Mouse (Mus musculus) embryonic facial prominence, embryonic 13.5 days (tissue): ENCODE results near the gene Polr2l. TPM values are rescaled to one million over a fixed set of nuclear protein-coding genes. Genes with fewer than 3 reads are reported as not detected.
A peak's percentile ranks its signal among the peaks of the same experiment; 100 is the strongest.

Source experiments
- ATAC-seq: fragments of 200-750 bp; cut with Nextera tagmentation; 2 replicates; pipeline ENCODE4 v1.8.0; 2017; ENCODE audit warnings: low read depth; ENCODE audit not compliant: insufficient number of reproducible peaks, insufficient read depth, low FRiP score, low TSS enrichment
- H3K27ac ChIP-seq: fragments of 300-500 bp; sonication (generic); 2 replicates; pipeline ENCODE4 v1.5.1; 2015; ENCODE audit warnings: moderate library complexity, mild to moderate bottlenecking, inconsistent platforms
- H3K27me3 ChIP-seq: fragments of 300-500 bp; sonication (generic); 2 replicates; pipeline ENCODE4 v1.6.1; 2015; ENCODE audit warnings: mild to moderate bottlenecking, inconsistent platforms
- H3K36me3 ChIP-seq: fragments of 300-500 bp; sonication (generic); 2 replicates; pipeline ENCODE4 v1.6.1; 2015; ENCODE audit warnings: mild to moderate bottlenecking, inconsistent platforms
- H3K4me1 ChIP-seq: fragments of 300-500 bp; sonication (generic); 2 replicates; pipeline ENCODE4 v1.6.1; 2015; ENCODE audit warnings: inconsistent platforms
- H3K4me2 ChIP-seq: fragments of 300-500 bp; sonication (generic); 2 replicates; pipeline ENCODE4 v1.6.1; 2015; ENCODE audit warnings: moderate library complexity, mild to moderate bottlenecking, inconsistent platforms
- H3K4me3 ChIP-seq: fragments of 300-500 bp; sonication (generic); 2 replicates; pipeline ENCODE4 v1.5.1; 2015; ENCODE audit warnings: mild to moderate bottlenecking, inconsistent platforms
- H3K9ac ChIP-seq: fragments of 300-500 bp; sonication (generic); 2 replicates; pipeline ENCODE4 v1.6.1; 2015; ENCODE audit warnings: mild to moderate bottlenecking, inconsistent platforms
- H3K9me3 ChIP-seq: fragments of 300-500 bp; sonication (generic); 2 replicates; pipeline ENCODE4 v1.6.1; 2016; ENCODE audit warnings: inconsistent platforms
- WGBS: fragments of 180-500 bp; shearing (Covaris S2); methylation state at CpG from one replicate; pipeline ENCODE4 v1.1.7; 2015; ENCODE audit warnings: mixed read lengths; 5-methylcytosine and 5-hydroxymethylcytosine counted together
- polyA plus RNA-seq: library from polyadenylated mRNA; unstranded; fragments of >200 nt; fragmentation: Nextera tagmentation; extraction: Ambion mirVana; gene quantifications from 2 replicates; pipeline ENCODE4 v1.2.1, GENCODE M21; 2015

Polr2l gene
- polyA plus RNA-seq, 1 experiment from 2014 or later: 70.3 TPM

GRCm38 (mm10) chr7:141435129-141435855 lies 39.6 kb downstream of the Polr2l start:
- Histone ChIP-seq H3K9ac (peak overlapping the region; percentile 77), H3K4me3 (peak overlapping the region; percentile 55), H3K4me2 (peak overlapping the region; percentile 89), H3K27ac (peak overlapping the region; percentile 55), H3K27me3 (no peaks in the 10 kb centered on the region), H3K4me1 (peaks cover 46% of the 10 kb centered on the region), H3K36me3 (peaks cover 59% of the 10 kb centered on the region), H3K9me3 (no peaks in the 10 kb centered on the region)
- ATAC-seq: no peak
- WGBS: 4% methylated on average over 17 of the region's 17 CpGs

DNA sequence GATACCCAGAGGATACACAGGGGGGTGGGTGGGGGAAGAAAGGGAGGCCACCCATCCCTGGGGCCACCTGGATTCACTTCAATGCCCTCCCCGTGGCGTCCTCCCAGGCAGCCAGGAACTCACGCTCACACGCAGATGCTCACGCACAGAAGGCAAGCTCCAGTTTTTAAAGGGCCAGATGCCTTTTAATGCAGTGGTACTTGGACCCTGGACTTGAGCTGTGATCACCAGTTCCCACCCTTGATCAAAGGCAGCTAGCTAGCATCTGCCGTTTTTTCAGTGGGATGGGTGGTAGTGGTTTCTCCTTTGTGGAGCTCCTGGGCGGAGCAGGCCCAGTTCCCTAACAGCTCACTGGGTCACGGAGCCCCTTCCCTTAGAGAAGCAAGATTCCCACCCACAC lies 40.5 kb downstream of the Polr2l start:
- ATAC-seq: no peak
- peaks cover 50% of the 10 kb centered on the region for H3K4me1 ChIP-seq
- H3K4me2 ChIP-seq: peak overlapping the region; percentile 89
- H3K9ac ChIP-seq: peak overlapping the region; percentile 77
- H3K27ac ChIP-seq: peak overlapping the region; percentile 55
- H3K4me3 ChIP-seq: peak overlapping the region; percentile 55
- peaks cover 54% of the 10 kb centered on the region for H3K36me3 ChIP-seq
- no peaks in the 10 kb centered on the region for H3K9me3 ChIP-seq
- H3K27me3 ChIP-seq: no peaks in the 10 kb centered on the region
- WGBS: 11% methylated on average over 8 of the region's 8 CpGs

DNA sequence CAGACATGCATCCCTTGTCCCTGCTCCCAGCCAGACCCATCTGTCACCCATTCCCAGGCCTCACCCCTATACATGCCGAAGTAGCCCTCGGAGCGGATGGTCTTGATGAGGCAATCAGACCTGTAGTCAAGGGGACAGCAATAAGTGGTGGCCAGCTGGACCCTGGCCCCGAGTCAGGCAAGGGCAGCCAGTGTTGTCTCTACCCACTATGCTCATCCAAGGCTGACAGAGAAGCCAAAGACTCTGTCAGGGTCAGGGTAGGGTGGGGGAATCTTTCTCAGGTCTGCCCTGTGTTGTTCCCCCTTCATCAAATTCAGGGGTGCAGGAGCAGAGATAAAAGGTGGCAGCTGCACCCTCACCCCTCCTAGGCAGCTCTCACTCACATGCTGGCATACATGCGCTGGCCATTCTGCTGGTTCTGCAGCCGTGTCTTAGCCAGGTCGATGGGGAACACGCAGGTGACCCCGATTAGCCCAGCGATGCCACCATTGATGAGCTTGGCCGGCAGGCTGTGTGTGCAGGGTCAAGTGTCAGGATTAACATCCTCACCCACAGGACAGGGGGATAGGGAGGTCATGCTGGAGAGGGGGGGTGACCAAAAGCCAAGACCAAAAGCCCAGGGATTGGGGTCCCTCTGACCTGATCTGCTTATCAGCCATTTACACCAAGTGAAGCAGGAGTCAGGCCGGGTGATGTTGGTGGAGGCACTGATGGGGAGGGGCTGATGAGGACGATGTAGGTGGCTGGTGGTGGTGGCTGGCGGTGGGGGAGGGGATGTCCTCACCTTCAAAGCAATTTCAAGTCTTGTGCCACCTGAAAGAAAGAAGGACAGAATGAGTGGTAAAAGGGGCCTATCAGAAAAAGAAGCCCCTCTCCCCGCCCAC lies 41.2 kb downstream of the Polr2l start:
- Histone ChIP-seq H3K36me3 (peaks cover 47% of the 10 kb centered on the region), H3K4me2 (peak overlapping the region; percentile 89), H3K27ac (peak overlapping the region; percentile 55), H3K9me3 (no peaks in the 10 kb centered on the region), H3K4me3 (peak overlapping the region; percentile 55), H3K27me3 (no peaks in the 10 kb centered on the region), H3K9ac (peak overlapping the region; percentile 77), H3K4me1 (peaks cover 57% of the 10 kb centered on the region)
- no peak for ATAC-seq
- 76% methylated on average over 15 of the region's 15 CpGs for WGBS

GRCm38 (mm10) chr7:141432741-141433516 lies 42.0 kb downstream of the Polr2l start:
- Histone ChIP-seq H3K4me2 (no peak overlapping the region), H3K27me3 (no peaks in the 10 kb centered on the region), H3K36me3 (peaks cover 39% of the 10 kb centered on the region), H3K9ac (peak overlapping the region; percentile 46; the same call in 1 of the 2 replicates), H3K9me3 (no peaks in the 10 kb centered on the region), H3K4me1 (peaks cover 58% of the 10 kb centered on the region), H3K27ac (no peak overlapping the region), H3K4me3 (no peak overlapping the region)
- ATAC-seq: no peak
- WGBS: 89% methylated on average over 6 of the region's 6 CpGs

DNA sequence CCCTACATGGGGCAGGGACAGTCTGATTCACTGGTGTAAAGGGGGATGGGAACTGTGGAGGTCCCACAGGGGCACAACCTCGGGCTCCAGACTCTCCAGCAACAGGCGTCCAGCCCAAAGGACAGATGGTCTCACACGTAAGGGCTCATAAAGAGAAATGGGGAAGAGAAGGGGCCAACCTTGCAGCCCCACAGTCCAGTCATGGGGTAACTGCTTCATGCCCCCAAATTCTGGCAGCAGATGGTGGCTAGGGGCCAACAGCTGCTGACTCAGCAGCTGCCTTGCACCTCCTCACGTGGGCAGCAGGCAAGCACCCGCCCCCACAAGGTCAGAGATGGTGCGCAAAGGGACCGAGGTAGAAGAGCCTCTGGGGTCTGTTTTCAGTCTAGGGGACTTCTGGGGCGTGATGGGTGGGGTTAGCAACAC lies 42.7 kb downstream of the Polr2l start:
- Histone ChIP-seq H3K4me2 (no peak overlapping the region), H3K4me3 (no peak overlapping the region), H3K36me3 (peaks cover 38% of the 10 kb centered on the region), H3K27ac (no peak overlapping the region), H3K27me3 (no peaks in the 10 kb centered on the region), H3K9ac (no peak overlapping the region), H3K4me1 (peaks cover 53% of the 10 kb centered on the region), H3K9me3 (no peaks in the 10 kb centered on the region)
- no peak for ATAC-seq
- 87% methylated on average over 8 of the region's 8 CpGs for WGBS

GRCm38 (mm10) chr7:141431434-141432185 lies 43.3 kb downstream of the Polr2l start:
- Histone ChIP-seq H3K4me1 (peaks cover 47% of the 10 kb centered on the region), H3K9ac (no peak overlapping the region), H3K9me3 (no peaks in the 10 kb centered on the region), H3K4me2 (no peak overlapping the region), H3K27me3 (no peaks in the 10 kb centered on the region), H3K27ac (no peak overlapping the region), H3K36me3 (peaks cover 38% of the 10 kb centered on the region), H3K4me3 (no peak overlapping the region)
- ATAC-seq: no peak
- WGBS: 95% methylated on average over 19 of the region's 19 CpGs

GRCm38 (mm10) chr7:141430585-141431240 lies 44.2 kb downstream of the Polr2l start:
- 95% methylated on average over 9 of the region's 9 CpGs for WGBS

GRCm38 (mm10) chr7:141429840-141430584 lies 44.9 kb downstream of the Polr2l start:
- Histone ChIP-seq H3K9me3 (no peaks in the 10 kb centered on the region), H3K4me3 (peak overlapping the region; percentile 29; the same call in 1 of the 2 replicates), H3K4me2 (peak overlapping the region; percentile 57), H3K4me1 (peaks cover 32% of the 10 kb centered on the region), H3K27me3 (no peaks in the 10 kb centered on the region), H3K27ac (no peak overlapping the region), H3K36me3 (peaks cover 38% of the 10 kb centered on the region), H3K9ac (peak overlapping the region; percentile 49; the same call in 1 of the 2 replicates)
- no peak for ATAC-seq
- 68% methylated on average over 9 of the region's 9 CpGs for WGBS

More at GRCm38 (mm10) chr7:141430585-141431240, 44.2 kb downstream of the Polr2l start:
- peaks cover 38% of the 10 kb centered on the region for H3K36me3 ChIP-seq
- no peak overlapping the region for H3K4me2 ChIP-seq
- H3K9ac ChIP-seq: no peak overlapping the region
- H3K27me3 ChIP-seq: no peaks in the 10 kb centered on the region
- no peak overlapping the region for H3K27ac ChIP-seq
- ATAC-seq: no peak
- H3K9me3 ChIP-seq: no peaks in the 10 kb centered on the region
- H3K4me3 ChIP-seq: no peak overlapping the region
- H3K4me1 ChIP-seq: peaks cover 38% of the 10 kb centered on the region

GRCm38 (mm10) chr7:141429310-141429709 lies 45.6 kb downstream of the Polr2l start, which contains the start of gene Cend1:
Gene Cend1, minus strand, starts transcription at chr7:141429491.
- no peak for ATAC-seq
- WGBS: 2% methylated on average over 19 of the region's 19 CpGs
- H3K9ac ChIP-seq: peak within 1 kb of the TSS; percentile 49
- H3K4me2 ChIP-seq: peak within 1 kb of the TSS; percentile 57
- peaks cover 25% of the 10 kb centered on the region for H3K4me1 ChIP-seq
- H3K4me3 ChIP-seq: peak within 1 kb of the TSS; percentile 29
- H3K9me3 ChIP-seq: no peaks in the 10 kb centered on the region
- no peaks in the 10 kb centered on the region for H3K27me3 ChIP-seq
- no peak within 1 kb of the TSS for H3K27ac ChIP-seq
- H3K36me3 ChIP-seq: peaks cover 38% of the 10 kb centered on the region

DNA sequence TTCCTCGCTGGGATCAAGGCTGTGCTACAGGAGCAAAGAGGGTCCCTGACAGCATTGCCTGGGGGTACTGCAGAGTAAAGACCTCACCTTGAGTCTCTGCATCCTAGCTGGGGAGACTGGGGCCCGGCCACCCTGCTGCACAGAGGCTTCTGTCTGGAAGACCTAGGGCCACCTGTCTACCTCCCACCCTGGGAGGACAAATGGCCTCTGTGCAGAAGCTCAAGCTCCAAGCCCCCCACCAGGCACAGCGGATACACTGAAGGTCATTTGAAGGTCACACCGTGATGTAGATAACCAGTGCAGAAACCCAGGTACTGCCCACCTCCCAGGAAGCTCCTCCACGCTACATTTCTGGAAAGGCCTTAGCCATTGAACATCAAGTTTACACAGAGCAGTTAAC lies 46.2 kb downstream of the Polr2l start:
- no peak overlapping the region for H3K27ac ChIP-seq
- WGBS: 54% methylated on average over 5 of the region's 5 CpGs
- H3K9me3 ChIP-seq: no peaks in the 10 kb centered on the region
- H3K4me1 ChIP-seq: peaks cover 19% of the 10 kb centered on the region
- no peak for ATAC-seq
- H3K9ac ChIP-seq: peak overlapping the region; percentile 49; the same call in 1 of the 2 replicates
- peak overlapping the region; percentile 29 for H3K4me3 ChIP-seq
- peaks cover 36% of the 10 kb centered on the region for H3K36me3 ChIP-seq
- H3K4me2 ChIP-seq: peak overlapping the region; percentile 57
- no peaks in the 10 kb centered on the region for H3K27me3 ChIP-seq
